Mouse (Mus musculus) right cerebral cortex, postnatal 25 days (tissue): ENCODE measurements at regions not wholly inside any gene's neighbourhood (a gene's known extent, or its start where the extent isn't known, plus 50 kb on each side); places are given as distances from the start of the nearest gene placed in this dataset.

Experiments used
- DNase-seq: peaks from one replicate; pipeline ENCODE4 v3.0.0; 2022

DNA sequence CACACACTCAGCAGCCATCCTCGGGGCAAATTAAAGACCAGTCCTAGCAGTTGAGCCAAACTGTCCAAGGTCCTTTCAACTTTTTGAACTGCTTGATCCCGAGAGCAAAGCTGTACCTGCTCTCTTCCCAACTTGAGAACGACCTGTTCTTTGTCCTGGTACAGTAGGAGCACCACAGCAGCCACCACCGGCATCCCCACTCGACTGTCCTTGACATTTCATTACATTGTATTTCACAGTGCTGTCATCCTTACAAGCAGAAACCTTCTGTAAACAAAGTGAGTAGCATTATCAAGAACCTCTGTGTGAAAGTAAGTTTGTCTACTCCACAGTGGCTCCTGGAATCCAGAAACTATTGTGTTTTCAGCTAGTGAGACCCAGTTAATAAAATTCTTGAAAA, 240.2 kb upstream of the Zfp462 start:
- DNase-seq, result no peak

DNA sequence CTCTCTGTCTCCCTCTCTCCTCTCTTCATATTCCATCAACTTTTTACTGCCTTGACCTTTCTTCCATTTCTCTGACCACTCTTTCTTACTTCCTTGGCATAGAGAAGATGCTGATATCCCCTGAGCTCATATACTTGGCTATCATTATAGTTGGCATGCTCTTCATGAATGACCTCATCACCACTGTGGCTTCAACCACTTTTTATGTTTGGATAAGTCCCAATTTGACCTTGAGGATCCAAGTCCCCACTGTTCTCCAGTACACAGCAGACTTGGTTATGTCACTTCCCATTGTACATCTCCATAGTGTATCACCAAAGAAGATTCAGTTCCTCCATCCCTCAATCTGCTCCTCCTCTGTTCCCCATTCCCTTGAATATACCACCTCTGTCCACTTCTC, 235.1 kb upstream of the Zfp462 start:
- DNase-seq, result no peak

DNA sequence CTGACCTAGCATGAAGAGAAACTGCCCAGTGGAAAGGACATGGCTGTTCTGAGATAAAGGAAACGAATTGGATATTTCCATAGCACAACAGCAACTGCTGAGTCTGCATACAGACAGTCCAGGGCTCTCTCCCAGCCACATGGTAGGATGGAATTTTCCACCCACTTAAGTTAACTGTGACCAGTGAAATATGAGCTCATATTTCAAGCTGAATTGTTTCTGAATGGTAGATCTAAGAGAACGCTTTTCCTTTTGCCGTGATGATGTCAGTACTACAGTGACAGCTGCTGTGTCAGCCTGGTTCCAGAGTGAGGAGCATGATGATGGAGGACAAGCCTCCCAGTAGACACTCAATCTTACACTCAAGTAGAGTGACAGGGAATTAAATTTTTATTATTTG, 231.9 kb upstream of the Zfp462 start:
- DNase-seq, result no peak

DNA sequence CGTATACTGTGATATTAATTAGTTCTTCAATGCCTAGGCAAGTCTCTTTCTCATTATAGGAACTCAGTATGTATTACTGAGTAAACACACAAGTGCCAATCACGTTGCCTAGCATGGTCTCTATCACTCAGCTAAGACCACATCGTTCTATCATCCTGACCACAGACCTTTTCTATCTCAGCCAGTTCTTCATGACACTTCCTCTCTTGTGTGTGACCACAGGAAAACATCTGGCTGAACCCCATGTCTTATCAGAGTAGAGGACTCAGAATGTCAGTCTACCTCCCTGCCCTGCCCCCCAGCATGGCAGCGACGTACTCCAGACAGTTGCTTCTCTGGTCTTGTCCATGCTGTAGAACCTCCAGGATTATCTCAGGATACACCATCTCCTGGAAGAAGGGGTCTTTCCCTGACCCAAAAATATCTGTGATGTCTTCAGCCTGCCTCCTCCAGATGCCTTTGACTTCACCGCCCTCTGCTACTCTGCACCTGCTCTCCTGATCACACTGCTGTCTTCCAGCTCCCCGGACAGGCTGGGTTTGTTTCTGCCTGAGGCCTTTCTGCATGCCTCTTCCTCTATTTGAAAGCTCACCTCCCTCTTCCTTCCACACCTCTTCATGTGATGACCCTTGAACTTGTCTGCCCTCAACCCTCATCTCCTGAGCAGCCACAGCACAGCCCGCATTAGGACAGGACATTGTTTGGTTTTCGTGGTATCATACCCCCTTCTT, 230.1 kb upstream of the Zfp462 start:
- DNase-seq, result no peak

DNA sequence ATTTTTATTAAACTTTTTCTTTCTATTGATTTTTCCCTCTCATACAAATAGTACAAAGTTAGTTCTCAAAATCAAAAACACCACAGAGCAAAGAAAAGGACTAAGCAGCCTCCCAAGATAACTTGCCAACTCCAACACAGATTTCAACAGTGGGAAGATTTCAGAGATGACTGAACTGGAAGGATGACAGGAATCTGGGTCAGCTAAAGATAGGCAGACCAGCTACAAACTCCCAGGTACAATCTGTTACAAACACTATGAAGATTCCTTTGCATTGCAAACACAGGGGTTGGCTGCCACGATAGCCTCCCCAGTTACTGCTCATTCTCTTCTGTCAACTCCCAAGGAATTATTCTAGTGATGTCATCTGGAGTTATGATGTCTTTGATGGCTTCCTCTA, 226.8 kb upstream of the Zfp462 start:
- DNase-seq, result no peak

DNA sequence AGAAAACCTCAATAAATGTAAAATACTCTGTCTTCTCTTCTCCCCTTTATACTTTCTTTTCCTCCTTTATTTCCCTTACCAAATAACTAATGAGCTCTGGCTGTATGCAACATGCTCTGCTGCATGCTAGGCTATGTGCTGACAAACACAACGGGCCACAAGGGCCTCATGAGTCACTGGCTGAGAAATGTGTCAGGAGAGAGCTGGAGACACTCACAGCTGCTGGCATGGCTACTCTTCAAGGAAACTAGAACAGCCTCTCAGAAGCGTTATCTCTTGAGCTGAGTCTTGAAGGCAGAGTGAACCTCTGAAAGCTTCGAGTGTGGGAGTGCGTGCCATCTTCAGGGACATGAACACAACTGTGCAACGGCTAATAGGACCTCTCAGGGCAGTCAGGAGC, 205.8 kb upstream of the Zfp462 start:
- DNase-seq, result no peak

DNA sequence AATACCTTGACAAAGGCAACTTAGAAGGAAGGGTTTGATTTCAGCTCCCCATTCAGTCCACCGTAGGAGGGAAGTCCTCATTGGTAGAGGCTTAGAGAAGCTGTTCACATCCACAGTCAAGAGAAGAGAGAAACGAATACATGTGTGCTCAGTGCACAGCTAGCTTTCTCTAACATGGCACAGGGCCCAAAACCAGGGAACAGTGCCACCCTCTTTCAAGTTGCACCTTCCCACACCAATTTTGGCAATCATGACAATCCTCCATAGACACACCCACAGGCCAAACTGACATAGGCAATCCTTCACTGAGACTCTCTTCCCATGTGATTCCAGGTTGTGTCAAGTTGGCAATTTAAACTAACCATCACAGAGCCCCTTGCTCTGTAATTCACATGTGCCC, 193.4 kb upstream of the Zfp462 start:
- DNase-seq, result no peak

DNA sequence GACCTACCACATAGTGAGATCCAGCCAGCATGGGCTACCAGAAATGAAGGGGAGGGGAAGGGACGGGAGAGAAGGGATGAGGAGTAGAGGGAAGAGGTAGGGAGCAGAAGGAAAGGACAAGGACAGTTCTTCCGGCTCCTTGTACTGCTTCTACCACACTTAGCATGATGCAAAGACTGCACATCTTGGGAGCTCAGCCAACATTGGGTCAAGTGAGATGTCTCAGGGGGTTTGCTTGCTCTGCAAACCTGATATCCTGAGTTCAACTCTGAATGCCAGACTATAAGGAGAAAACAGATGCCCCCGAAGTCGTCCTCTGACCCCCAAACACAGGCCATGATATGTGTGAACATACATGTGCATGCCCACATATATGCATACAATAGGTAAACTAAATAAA, 188.4 kb upstream of the Zfp462 start:
- no peak for DNase-seq

DNA sequence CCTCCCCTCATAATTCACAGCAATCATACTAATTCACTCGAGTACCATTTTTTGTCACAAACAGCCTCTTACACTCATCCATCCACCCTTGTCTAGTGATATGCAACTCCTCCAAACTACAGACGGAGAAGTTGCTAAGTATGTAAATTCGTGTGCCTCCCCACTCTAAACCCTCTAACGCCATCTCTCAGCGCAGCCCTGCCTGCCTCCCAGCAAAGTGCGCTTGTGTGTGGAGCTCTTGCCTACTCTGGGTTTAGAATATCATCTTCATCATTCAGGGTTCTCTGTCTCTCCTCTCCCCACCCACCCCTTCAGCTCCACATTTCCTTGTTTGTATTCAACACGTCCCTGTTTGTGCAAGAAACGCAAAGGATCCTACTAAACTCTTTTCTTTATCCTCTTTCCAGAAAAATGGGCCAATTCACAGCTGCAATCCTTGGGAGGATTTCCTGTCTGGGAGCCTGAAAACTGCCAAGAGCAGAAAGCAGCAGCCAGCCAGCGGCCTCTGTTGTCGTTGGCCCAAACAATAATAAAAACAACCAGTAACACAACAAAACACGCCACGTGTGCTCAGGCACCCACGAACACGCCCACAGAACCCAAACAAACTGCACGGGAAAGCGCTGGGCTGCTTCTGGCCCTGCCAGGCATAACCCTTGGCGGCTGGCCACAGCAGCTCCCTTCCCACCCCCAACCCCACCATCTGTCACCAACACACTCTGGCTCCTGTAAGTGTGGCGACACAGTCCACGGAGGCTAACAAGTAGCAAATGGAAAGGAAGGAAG, 186.9 kb upstream of the Zfp462 start:
- peak; percentile 43 for DNase-seq

DNA sequence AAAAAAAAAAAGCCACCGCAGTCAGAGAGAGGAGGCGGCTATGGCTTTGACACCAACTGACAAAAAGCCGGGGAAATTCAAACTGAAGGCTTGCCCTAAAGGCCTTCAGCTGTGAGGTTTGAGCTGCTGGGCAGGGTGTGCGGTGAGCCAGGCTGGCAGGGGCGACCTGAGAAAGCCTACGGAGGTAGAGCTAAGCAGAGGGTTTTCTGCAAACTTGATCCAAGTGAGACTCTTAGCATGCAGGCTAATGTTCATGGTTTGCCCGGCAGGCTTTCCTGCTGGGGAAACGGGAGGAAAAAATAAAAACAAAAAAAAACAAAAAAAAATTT, 186.4 kb upstream of the Zfp462 start:
- DNase-seq, result no peak

DNA sequence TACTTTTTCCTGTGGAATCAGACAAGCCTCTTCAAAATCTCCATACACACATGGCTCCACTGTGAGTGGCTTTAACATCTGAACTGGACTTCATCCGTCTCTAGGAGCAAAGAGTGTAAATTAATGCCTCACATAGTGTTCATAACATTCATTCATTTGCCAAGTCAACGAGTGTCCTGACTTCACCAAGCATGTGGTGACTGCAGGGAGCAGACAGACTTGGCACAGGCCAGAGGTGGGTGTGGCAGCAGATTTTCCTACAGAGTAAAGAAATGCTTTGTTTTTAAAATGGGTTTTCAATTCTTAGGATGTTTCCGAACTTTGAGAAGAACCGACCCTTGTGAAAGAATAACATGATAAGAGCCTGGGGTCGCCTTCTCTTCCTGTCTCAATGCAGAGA, 183.6 kb upstream of the Zfp462 start:
- no peak for DNase-seq

DNA sequence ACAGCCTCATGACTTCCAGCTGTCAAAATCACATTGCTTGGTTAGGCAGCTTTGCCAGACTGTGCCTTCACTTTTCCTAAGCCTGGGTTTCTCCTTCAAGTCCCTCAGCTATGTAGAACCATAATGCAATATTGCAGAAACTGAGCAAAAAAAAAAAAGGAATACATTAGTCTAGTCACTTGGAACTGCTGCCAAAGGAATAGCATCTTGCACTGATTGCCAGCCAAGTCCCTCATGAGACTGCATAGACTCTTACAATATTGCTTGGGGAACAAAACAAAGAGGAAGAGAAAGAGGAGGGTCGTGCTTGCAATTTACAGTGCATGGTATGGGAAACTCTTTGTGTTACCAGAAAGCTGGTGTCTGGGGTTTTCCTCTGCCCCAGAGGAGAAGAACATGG, 179.8 kb upstream of the Zfp462 start:
- DNase-seq, result no peak

DNA sequence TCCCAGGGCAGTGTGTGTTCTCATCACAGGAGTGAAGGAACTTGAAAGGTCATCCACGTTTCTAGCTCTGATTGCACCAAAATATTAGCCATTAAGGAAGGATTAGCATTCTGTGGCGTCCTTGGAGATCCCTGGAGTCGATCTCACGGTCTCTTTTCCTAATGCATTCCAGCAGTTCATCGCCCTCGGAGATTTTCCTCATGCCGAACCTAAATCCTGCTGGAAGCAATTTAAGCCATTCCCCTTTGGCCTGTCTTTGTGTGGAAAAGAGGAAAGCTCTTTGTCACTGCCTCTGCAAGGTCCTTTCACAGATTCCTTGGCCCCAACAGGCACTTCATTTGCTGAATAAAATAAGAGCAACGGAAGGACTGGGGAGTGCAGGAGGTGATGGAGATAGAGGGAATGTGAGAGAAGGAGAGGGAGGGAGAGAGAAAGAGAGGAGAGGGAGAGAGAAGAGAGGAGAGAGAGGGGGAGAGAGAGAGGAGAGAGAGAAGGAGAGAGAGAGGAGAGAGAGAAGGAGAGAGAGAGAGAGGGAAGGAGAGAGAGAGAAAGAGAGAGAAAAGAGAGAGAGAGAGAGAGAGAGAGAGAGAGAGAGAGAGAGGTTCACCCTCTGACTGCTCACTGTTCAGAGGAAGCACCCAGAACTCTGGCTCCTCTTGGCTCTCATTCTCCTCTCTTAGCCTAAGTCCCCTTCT, 177.2 kb upstream of the Zfp462 start:
- DNase-seq, result no peak

DNA sequence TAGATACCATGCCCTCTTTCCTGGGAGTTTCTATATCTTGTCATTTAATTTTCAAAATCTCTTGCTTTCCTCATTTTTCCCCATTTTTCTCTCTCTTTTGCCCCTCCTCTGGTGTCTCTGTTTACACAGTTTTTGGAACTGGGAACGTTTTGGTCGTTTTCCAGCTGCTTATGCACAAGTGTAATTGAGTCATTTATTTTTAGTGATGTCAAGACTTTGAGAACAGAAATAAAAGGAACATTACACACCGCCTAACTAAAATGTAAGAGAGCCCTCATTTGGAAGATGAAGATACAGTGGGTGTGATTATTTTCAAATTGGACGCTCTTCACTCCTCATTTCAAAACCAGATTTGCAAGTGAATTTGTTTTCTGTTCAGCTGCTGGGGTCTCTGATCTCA, 176.0 kb upstream of the Zfp462 start:
- no peak for DNase-seq

DNA sequence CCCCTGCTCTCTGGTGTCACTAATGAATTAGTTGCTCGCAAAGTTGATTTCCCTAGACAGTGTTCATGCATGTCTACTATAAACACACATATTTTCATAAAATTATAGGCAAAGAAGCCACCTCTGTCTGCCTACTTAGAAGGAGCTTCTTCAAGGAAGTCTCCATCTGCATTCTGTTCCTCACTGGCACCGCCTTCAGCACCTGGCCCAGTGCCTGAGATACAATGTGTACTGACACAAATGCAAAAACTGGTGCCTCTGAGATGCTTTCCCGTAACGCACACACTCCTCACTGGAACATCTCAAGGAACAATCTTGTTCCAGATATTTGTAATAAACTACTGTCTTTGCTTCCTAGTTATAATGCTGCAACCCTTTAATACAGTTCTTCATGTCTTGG, 170.8 kb upstream of the Zfp462 start:
- peak; percentile 50 for DNase-seq

DNA sequence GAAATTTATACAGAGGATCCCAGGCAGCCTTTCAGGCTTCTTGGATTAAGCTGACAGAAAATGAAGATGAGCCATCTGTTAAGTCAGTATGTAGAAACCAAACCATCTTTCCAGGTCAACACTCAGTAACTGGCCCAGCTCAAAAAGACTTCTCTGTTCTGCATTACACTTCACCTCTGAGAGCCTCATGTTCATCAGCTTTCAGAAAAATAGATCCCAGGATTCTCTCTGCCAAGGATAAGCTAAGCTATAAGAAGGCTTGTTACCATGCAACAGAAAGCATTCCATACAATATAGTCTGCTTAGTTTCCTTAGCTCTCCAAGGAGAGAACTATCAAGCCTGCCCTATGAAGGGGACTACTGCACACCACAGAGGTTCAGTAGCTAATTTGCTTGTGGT, 170.1 kb upstream of the Zfp462 start:
- DNase-seq, result no peak

DNA sequence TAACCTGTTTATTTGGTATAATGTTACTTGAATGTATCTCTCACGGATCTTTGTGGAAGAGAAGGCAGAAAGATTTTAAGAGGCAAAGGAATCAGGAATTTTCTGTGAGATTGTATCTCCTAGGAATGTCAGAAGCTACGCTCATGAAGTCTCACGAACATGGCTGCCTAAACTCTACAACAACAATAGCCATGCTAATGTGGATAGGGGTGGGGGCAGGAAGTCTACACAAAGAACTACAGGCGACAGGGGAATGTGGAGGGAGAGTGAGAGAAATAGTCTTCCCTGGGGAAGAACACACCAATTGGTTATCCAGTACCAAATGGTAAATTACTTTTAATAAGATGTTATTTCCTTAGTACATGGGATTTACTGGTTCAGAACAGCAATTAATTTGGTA, 164.3 kb upstream of the Zfp462 start:
- no peak for DNase-seq

DNA sequence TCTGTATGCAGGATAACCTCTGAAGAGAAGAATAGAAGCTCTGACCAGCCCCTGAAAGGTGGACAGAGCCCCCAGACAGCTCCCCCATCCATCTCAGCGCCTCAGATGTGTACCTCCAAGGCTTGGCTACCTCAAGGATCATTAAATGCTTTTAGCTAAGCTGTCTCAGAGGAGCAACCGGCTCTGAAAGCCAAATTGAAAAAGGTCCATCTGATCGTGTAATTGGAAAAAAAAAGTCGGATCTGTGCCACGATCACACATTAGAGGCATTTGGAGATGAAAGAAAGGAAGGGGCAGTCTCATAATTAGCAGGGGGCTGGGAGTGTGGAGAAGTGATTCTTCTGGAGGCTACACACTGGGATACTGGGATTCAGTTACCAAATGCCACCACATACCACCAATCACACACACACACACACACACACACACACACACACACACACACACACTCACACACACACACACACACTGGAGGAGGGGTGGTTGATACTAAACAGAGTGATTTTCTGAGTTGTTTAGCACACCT, 153.6 kb upstream of the Zfp462 start:
- no peak for DNase-seq

DNA sequence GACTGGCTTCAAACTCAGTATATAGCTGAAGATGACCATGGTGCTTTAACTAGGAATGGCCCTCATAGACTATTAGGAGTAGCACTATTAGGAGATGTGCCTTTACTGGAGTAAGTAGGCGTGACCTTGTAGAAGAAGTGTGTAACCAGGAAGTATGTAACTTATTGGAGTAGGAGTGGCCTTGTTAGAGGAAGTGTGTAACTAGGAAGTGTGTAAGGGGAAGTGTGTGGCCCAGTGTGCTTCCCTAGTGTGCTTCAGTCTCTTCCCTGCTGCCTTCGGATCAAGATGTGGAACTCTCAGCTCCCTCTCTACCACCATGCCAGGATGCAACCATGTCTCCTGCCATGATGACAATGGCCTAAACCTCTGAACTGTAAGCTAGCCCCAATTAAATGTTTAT, 151.0 kb upstream of the Zfp462 start:
- no peak for DNase-seq

DNA sequence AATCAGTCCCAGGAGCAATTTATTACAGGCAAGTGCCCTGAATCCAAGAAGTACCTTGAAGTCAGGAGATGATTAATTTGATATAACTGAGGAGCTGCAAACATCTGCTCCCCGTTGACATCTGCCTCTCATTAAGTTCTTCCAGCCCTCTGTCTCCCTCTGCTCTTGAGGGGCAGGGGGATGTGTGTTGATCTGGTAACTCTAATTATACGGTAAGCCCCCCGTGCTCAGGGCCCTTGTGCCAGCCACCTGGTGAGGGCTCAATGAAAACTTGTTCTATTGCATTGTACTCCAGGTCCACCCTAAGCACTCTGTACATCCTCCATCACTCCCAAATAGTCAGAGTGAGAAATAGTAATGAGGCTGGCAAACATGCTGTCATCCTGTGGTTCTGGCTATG, 149.6 kb upstream of the Zfp462 start:
- DNase-seq, result no peak

DNA sequence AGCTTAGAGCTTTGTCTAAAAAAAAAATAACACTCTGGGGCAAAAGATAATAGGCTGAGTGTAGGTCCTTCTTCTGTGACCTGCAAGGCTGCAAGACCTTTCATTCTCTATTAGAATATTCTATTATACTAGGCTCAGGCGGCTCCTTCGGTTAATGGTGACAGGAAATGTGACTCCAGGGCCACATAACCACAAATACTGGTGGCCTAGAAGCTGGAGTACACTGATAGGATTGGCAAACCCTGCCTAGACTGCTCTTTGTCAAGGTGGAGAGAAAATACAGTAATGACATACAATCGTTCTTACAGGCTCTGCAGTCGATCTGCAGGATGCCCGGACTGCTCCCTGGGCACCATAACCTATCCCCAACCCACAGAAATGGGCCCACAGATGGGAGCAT, 146.3 kb upstream of the Zfp462 start:
- no peak for DNase-seq

DNA sequence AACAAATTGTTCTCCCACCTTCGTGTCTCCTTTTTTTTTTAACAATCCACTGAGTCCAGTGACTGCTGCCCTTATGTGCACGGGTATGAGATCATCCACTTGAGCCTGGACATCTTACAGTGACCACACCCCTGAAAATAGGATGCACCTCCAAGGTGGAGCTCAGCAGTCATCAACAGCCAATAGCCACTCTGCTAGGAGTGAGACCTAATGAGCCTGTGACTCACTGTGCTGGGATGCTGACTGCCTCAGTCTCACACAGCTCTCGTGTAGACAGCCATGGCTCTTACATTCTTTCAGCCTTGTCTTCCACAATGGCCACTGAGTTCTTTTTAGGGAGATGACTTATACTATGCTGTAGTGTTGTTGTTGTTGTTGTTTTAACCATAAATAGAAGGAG, 133.7 kb upstream of the Zfp462 start:
- no peak for DNase-seq

DNA sequence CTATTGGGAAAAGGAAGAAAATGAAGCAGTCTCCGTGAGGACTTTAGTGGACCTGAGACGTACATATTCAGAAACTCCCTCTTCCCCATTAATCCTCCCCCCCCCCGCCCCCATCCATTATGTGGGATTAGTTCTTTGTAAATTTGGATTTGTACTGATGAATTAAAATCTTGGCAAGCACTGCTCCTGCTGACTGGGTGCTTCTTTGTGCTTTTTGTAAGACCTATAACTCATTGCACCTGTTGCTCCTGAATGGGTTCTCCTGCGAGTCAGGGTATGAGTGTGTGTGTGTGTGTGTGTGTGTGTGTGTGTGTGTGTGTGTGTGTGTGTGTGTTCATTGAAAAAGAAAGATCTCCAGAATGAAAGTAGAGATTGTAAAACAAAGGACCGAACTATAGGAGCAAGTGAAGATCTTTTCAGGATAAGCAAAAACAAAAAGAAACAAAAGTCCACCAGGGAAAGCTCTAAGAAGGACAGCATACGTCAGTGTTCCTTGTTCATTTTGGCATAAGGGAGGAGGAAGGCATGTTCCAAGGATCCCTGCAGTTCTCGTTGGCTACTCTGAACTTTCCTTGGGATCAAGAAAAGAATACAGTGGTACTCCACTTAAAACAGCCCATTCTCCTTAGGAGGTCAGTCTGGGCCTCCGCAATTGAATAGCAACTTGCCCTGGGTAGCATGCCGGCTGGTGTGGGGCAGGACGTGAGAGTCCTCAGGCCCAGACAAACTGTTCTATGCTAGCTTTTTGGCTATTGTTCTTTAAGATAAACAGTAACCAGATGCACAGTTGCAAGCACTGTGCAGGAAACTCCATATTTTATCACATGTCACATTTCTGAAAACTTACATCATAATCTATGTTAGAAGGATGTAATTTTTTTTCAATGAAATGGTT, 131.9 kb upstream of the Zfp462 start:
- no peak for DNase-seq
